Mouse (Mus musculus) kidney, postnatal 0 days (tissue): ENCODE data around the gene Arpc5. TPM values are rescaled to one million over a fixed set of nuclear protein-coding genes. Genes with fewer than 3 reads are reported as not detected.

Source experiments
- ATAC-seq: fragments of 200-750 bp; cut with Nextera tagmentation; replicated peaks from 2 replicates; pipeline ENCODE4 v1.8.0; 2017; ENCODE audit warnings: low read depth, moderate number of reproducible peaks, moderate TSS enrichment, moderate library complexity; ENCODE audit not compliant: low FRiP score
- DNase-seq: peaks from one replicate; pipeline ENCODE4 v3.0.0-alpha.2; 2016; ENCODE audit warnings: low spot score
- H3K27ac ChIP-seq: fragments of 300-500 bp; sonication (generic); 2 replicates; pipeline ENCODE4 v1.5.1; 2014; ENCODE audit warnings: mild to moderate bottlenecking
- H3K27me3 ChIP-seq: fragments of 300-500 bp; sonication (generic); 2 replicates; pipeline ENCODE4 v1.6.1; 2014; ENCODE audit warnings: low read length, mixed read lengths; ENCODE audit not compliant: insufficient read depth
- H3K36me3 ChIP-seq: fragments of 300-500 bp; sonication (generic); 2 replicates; pipeline ENCODE4 v1.6.1; 2014; ENCODE audit warnings: low read length, mixed read lengths; ENCODE audit not compliant: insufficient read depth
- H3K4me1 ChIP-seq: fragments of 300-500 bp; sonication (generic); replicated peaks from 2 replicates; pipeline ENCODE4 v1.6.1; 2014; ENCODE audit warnings: antibody characterized with exemption, low read length, mixed read lengths; ENCODE audit not compliant: insufficient read depth
- H3K4me2 ChIP-seq: fragments of 300-500 bp; sonication (generic); 2 replicates; pipeline ENCODE4 v1.6.1; 2014; ENCODE audit warnings: mild to moderate bottlenecking, low read length, moderate library complexity, mixed read lengths
- H3K4me3 ChIP-seq: fragments of 300-500 bp; sonication (generic); replicated peaks from 2 replicates; pipeline ENCODE4 v1.5.1; 2014; ENCODE audit warnings: low read depth, low read length
- H3K9ac ChIP-seq: fragments of 300-500 bp; sonication (generic); 2 replicates; pipeline ENCODE4 v1.6.1; 2014; ENCODE audit warnings: low read depth, low read length
- H3K9me3 ChIP-seq: fragments of 300-500 bp; sonication (generic); replicated peaks from 2 replicates; pipeline ENCODE4 v1.6.1; 2016; ENCODE audit warnings: low read length, inconsistent platforms, mixed read lengths
- CTCF ChIP-seq: IDR thresholded peaks from 2 replicates; pipeline ENCODE4 v1.5.1; 2016; ENCODE audit warnings: antibody characterized with exemption, low read depth, mild to moderate bottlenecking, moderate library complexity
- WGBS: fragments of 180-500 bp; shearing (Covaris S2); extraction: QIAGEN DNeasy Blood & Tissue Kit; methylation state at CpG from one replicate; pipeline ENCODE4 v1.1.7; 2014; 5-methylcytosine and 5-hydroxymethylcytosine counted together
- polyA plus RNA-seq: library from polyadenylated mRNA; unstranded; fragments of >200 nt; fragmentation: Nextera tagmentation; extraction: Ambion mirVana; gene quantifications from 2 replicates; pipeline ENCODE4 v1.2.1, GENCODE M21; 2015

The Arpc5 gene
- polyA plus RNA-seq, 1 experiment from 2014 or later = 294 TPM

GRCm38 (mm10) chr1:152820911-152821695 is 54.8 kb downstream of the Arpc5 start:
- no peaks in the 10 kb centered on the region for H3K36me3 ChIP-seq
- no peak for DNase-seq
- 83% methylated on average over 7 of the region's 7 CpGs for WGBS

GRCm38 (mm10) chr1:152821746-152822145 is 55.4 kb downstream of the Arpc5 start:
- 86% methylated on average over 4 of the region's 4 CpGs for whole genome bisulfite sequencing
- DNase-seq (no peak), ATAC-seq (no peak)
- Histone ChIP-seq H3K9ac (no peak overlapping the region), H3K4me1 (peaks cover 15% of the 10 kb centered on the region; the same call in 1 of the 2 replicates), H3K4me2 (no peak overlapping the region), H3K27ac (no peak overlapping the region), H3K4me3 (no peak overlapping the region), H3K9me3 (no peaks in the 10 kb centered on the region), H3K36me3 (no peaks in the 10 kb centered on the region), H3K27me3 (no peaks in the 10 kb centered on the region)
- no peak for TF ChIP-seq CTCF

More at GRCm38 (mm10) chr1:152820911-152821695, 54.8 kb downstream of the Arpc5 start:
- H3K9me3 ChIP-seq = no peaks in the 10 kb centered on the region
- no peak overlapping the region for H3K4me2 ChIP-seq
- no peaks in the 10 kb centered on the region for H3K27me3 ChIP-seq
- no peak overlapping the region for H3K4me3 ChIP-seq
- H3K4me1 ChIP-seq = peaks cover 15% of the 10 kb centered on the region
- TF ChIP-seq CTCF = no peak
- no peak overlapping the region for H3K27ac ChIP-seq
- ATAC-seq = no peak
- no peak overlapping the region for H3K9ac ChIP-seq

GRCm38 (mm10) chr1:152824206-152824605 is 57.9 kb downstream of the Arpc5 start:
- 76% methylated on average over 9 of the region's 9 CpGs for WGBS
- DNase-seq (no peak), ATAC-seq (no peak)
- Histone ChIP-seq H3K9ac (no peak overlapping the region), H3K4me2 (no peak overlapping the region), H3K4me1 (no peaks in the 10 kb centered on the region), H3K27ac (no peak overlapping the region), H3K9me3 (no peaks in the 10 kb centered on the region), H3K4me3 (no peak overlapping the region), H3K27me3 (no peaks in the 10 kb centered on the region), H3K36me3 (no peaks in the 10 kb centered on the region)
- no peak for TF ChIP-seq CTCF

Other genes starting within 250 kb of the Arpc5 start
- not detected in 2 replicates for gene Apobec4, start 16.0 kb upstream of the Arpc5 start, polyA plus RNA-seq
- 59.4 and 60.9 TPM in 2 replicates for gene Rgl1, start 191 bp upstream of the Arpc5 start, polyA plus RNA-seq
- gene Ncf2, start 33.7 kb downstream of the Arpc5 start, polyA plus RNA-seq = 7.3 and 8.3 TPM in 2 replicates
- gene Smg7, start 136.1 kb downstream of the Arpc5 start, polyA plus RNA-seq = 23.0 and 23.1 TPM in 2 replicates
- 0.58 and 0.84 TPM in 2 replicates for gene Nmnat2, start 188.5 kb downstream of the Arpc5 start, polyA plus RNA-seq